Mouse (Mus musculus) stomach, postnatal 0 days (tissue): Measurements from ENCODE around the gene Apoa2. TPM values are rescaled to one million over a fixed set of nuclear protein-coding genes. Genes with fewer than 3 reads are reported as not detected.

Experiments used
- ATAC-seq: fragments of 200-750 bp; cut with Nextera tagmentation; 2 replicates; pipeline ENCODE4 v1.8.0; 2017; ENCODE audit not compliant: low FRiP score, low TSS enrichment
- DNase-seq: peaks from one replicate; pipeline ENCODE4 v3.0.0-alpha.2; 2016; ENCODE audit warnings: low spot score
- H3K27ac ChIP-seq: fragments of 300-500 bp; sonication (generic); replicated peaks from 2 replicates; pipeline ENCODE4 v1.5.1; 2014; ENCODE audit warnings: mild to moderate bottlenecking, control low read depth
- H3K27me3 ChIP-seq: fragments of 300-500 bp; sonication (generic); 2 replicates; pipeline ENCODE4 v1.6.1; 2014; ENCODE audit warnings: low read length; ENCODE audit not compliant: control insufficient read depth, insufficient read depth
- H3K36me3 ChIP-seq: fragments of 300-500 bp; sonication (generic); 2 replicates; pipeline ENCODE4 v1.6.1; 2014; ENCODE audit warnings: low read length, mixed read lengths; ENCODE audit not compliant: control insufficient read depth, insufficient read depth
- H3K4me1 ChIP-seq: fragments of 300-500 bp; sonication (generic); replicated peaks from 2 replicates; pipeline ENCODE4 v1.6.1; 2014; ENCODE audit warnings: antibody characterized with exemption; ENCODE audit not compliant: control insufficient read depth, insufficient read depth
- H3K4me2 ChIP-seq: fragments of 300-500 bp; sonication (generic); replicated peaks from 2 replicates; pipeline ENCODE4 v1.6.1; 2014; ENCODE audit warnings: low read depth, mild to moderate bottlenecking, control low read depth, moderate library complexity
- H3K4me3 ChIP-seq: fragments of 300-500 bp; sonication (generic); 2 replicates; pipeline ENCODE4 v1.5.1; 2014; ENCODE audit warnings: low read depth, low read length, control low read depth
- H3K9ac ChIP-seq: fragments of 300-500 bp; sonication (generic); 2 replicates; pipeline ENCODE4 v1.6.1; 2014; ENCODE audit warnings: mild to moderate bottlenecking, low read length, control low read depth, mixed read lengths
- H3K9me3 ChIP-seq: fragments of 300-500 bp; sonication (generic); 2 replicates; pipeline ENCODE4 v1.6.1; 2016; ENCODE audit warnings: low read length; ENCODE audit not compliant: control insufficient read depth
- CTCF ChIP-seq: IDR thresholded peaks from 2 replicates; pipeline ENCODE4 v1.5.1; 2016; ENCODE audit warnings: antibody characterized with exemption, low read depth, mild to moderate bottlenecking, moderate library complexity
- EP300 ChIP-seq: optimal IDR thresholded peaks from 2 replicates; pipeline ENCODE3; 2016; ENCODE audit warnings: antibody characterized with exemption
- WGBS: fragments of 180-500 bp; shearing (Covaris S2); extraction: QIAGEN DNeasy Blood & Tissue Kit; methylation state at CpG from one replicate; pipeline ENCODE4 v1.1.7; 2014; 5-methylcytosine and 5-hydroxymethylcytosine counted together
- polyA plus RNA-seq: library from polyadenylated mRNA; unstranded; fragments of >200 nt; fragmentation: Nextera tagmentation; extraction: Ambion mirVana; gene quantifications from 2 replicates; pipeline ENCODE4 v1.2.1, GENCODE M21; 2015

The Apoa2 gene
- polyA plus RNA-seq, 1 experiment from 2014 or later, result 26.3 TPM

DNA sequence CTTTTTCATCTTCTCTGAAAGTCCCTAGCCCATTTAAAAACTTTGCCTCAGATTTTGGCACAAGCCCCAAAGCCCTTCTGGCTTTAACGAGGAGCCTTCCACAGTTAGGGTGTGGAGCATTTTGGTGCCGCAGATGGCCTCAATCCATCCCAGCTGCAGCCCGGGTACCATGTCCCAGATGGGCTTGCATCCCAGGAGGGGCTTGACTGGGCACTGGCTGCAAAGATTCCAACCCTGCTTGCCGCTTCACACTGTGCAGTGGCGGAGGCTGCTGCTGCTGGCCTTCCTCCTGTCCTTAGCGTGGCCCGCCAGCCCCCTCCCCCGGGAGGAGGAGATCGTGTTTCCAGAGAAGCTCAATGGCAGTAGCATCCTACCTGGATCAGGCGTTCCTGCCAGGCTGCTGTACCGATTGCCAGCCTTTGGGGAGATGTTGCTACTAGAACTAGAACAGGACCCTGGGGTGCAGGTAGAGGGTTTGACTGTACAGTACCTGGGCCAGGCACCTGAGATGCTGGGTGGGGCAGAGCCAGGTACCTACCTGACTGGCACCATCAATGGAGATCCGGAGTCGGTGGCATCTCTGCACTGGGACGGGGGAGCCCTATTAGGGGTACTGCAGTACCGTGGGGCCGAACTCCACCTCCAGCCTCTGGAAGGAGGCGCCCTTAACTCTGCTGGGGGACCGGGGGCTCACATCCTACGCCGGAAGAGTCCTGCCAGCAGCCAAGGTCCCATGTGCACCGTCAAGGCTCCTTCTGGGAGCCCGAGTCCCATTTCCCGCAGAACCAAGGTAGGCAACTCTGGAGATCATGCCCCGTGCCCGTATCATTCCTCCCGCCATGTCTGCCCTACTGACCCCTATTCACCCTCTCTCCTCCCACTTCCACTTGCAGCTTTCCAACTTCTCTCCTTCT, 26.1 kb downstream of the Apoa2 start, which contains the start of gene Ndufs2:
Gene Ndufs2, minus strand, starts transcription at position 709 of the 914 bp plus-strand sequence.
- no peaks in the 10 kb centered on the region for H3K27me3 ChIP-seq
- H3K4me2 ChIP-seq, result peak within 1 kb of the TSS; percentile 57
- WGBS, result 22% methylated on average over 26 of the region's 26 CpGs
- no peaks in the 10 kb centered on the region for H3K9me3 ChIP-seq
- DNase-seq, result no peak
- H3K4me3 ChIP-seq, result peak within 1 kb of the TSS; percentile 46
- peaks cover 10% of the 10 kb centered on the region for H3K4me1 ChIP-seq
- peak within 1 kb of the TSS; percentile 58 for H3K9ac ChIP-seq
- 0 out of 2 replicates have a peak, but pooled peaks cover 3% of the 10 kb centered on the region for H3K36me3 ChIP-seq
- TF ChIP-seq CTCF (no peak), EP300 (no peak)
- ATAC-seq, result no peak
- H3K27ac ChIP-seq, result peak within 1 kb of the TSS; percentile 88

- Histone ChIP-seq H3K9ac (peak overlapping the region; percentile 58), H3K4me2 (peak overlapping the region; percentile 57), H3K27ac (peak overlapping the region; percentile 88), H3K36me3 (0 out of 2 replicates have a peak, but pooled peaks cover 3% of the 10 kb centered on the region), H3K4me1 (peaks cover 8% of the 10 kb centered on the region), H3K9me3 (no peaks in the 10 kb centered on the region), H3K27me3 (no peaks in the 10 kb centered on the region), H3K4me3 (peak overlapping the region; percentile 46)
- DNase-seq (no peak), ATAC-seq (peak; percentile 4; the same call in 1 of the 2 replicates)
- 13% methylated on average over 13 of the region's 13 CpGs for WGBS
- TF ChIP-seq EP300 (no peak), CTCF (no peak)
Observed at GRCm38 (mm10) chr1:171251594-171252324, 26.9 kb downstream of the Apoa2 start.

- H3K9me3 ChIP-seq, result no peaks in the 10 kb centered on the region
- no peak for DNase-seq
- peak overlapping the region; percentile 58 for H3K9ac ChIP-seq
- H3K4me2 ChIP-seq, result peak overlapping the region; percentile 57
- H3K27ac ChIP-seq, result peak overlapping the region; percentile 88
- peak overlapping the region; percentile 46; the same call in 1 of the 2 replicates for H3K4me3 ChIP-seq
- no peaks in the 10 kb centered on the region for H3K27me3 ChIP-seq
- H3K4me1 ChIP-seq, result peaks cover 8% of the 10 kb centered on the region
- TF ChIP-seq EP300 (no peak), CTCF (no peak)
- 0 out of 2 replicates have a peak, but pooled peaks cover 3% of the 10 kb centered on the region for H3K36me3 ChIP-seq
- no peak for ATAC-seq
- 59% methylated on average over 17 of the region's 17 CpGs for WGBS
Observed at GRCm38 (mm10) chr1:171252415-171252814, 27.6 kb downstream of the Apoa2 start.

DNA sequence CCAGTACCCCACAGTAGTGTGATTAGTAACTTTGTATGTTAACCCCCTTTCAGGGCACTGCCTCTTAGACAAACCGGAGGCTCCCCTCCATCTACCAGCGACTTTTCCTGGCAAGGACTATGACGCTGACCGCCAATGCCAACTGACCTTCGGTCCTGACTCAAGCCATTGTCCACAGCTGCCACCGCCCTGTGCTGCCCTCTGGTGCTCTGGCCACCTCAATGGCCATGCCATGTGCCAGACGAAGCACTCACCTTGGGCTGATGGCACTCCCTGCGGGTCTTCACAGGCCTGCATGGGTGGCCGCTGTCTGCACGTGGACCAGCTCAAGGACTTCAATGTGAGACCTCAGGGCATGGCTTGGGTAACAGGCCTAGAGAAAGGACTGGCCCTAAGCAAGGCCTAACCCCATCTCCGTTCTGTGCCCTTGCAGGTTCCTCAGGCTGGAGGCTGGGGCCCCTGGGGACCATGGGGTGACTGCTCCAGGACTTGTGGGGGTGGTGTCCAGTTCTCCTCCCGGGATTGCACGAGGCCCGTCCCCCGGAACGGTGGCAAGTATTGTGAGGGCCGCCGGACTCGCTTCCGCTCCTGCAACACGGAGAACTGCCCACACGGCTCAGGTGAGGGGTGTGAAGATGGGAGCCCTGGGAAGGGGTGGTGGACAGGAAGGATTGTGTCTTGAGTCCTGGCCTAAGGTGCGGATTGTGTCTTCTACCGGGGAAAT, 31.4 kb downstream of the Apoa2 start:
- Histone ChIP-seq H3K27me3 (no peaks in the 10 kb centered on the region), H3K4me3 (no peak overlapping the region), H3K4me2 (no peak overlapping the region), H3K4me1 (no peaks in the 10 kb centered on the region; the same call in 1 of the 2 replicates), H3K27ac (no peak overlapping the region), H3K9me3 (no peaks in the 10 kb centered on the region), H3K9ac (no peak overlapping the region), H3K36me3 (0 out of 2 replicates have a peak, but pooled peaks cover 3% of the 10 kb centered on the region)
- DNase-seq (no peak), ATAC-seq (no peak)
- WGBS, result 90% methylated on average over 24 of the region's 24 CpGs
- TF ChIP-seq EP300, result no peak
- TF ChIP-seq CTCF, result peak; percentile 30; the same call in 1 of the 2 replicates

DNA sequence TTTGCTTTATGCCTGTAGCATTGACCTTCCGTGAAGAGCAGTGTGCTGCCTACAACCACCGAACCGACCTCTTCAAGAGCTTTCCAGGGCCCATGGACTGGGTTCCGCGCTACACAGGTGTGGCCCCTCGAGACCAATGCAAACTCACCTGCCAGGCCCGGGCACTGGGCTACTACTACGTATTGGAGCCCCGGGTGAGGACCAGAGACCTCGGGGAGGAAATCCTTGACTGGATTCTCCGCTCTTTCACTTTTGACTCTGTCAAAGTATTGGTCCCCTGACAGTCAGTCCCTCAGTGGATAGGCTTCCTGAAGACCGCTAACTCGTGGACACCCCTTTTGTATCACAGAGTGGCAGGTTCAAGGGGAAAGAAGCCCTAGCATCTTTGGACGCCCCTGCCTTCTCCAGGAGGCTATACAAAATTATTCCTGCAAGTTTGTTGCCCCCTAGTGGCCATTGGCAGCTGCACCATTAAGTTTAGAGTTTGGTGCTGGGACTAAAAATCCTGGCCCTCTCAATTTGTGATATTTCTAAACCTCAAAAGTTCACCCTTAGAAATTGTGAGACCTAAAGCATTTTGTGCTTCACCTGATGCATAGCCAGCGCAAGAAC, 32.2 kb downstream of the Apoa2 start:
- 66% methylated on average over 15 of the region's 15 CpGs for WGBS
- no peak for TF ChIP-seq EP300
- TF ChIP-seq CTCF, result peak; percentile 86
- DNase-seq (peak; percentile 58), ATAC-seq (no peak; the same call in 1 of the 2 replicates)
- H3K27me3 ChIP-seq, result no peaks in the 10 kb centered on the region
- H3K36me3 ChIP-seq, result 0 out of 2 replicates have a peak, but pooled peaks cover 3% of the 10 kb centered on the region
- no peak overlapping the region for H3K4me3 ChIP-seq
- H3K4me2 ChIP-seq, result no peak overlapping the region
- H3K4me1 ChIP-seq, result no peaks in the 10 kb centered on the region; the same call in 1 of the 2 replicates
- H3K27ac ChIP-seq, result no peak overlapping the region
- no peak overlapping the region for H3K9ac ChIP-seq
- H3K9me3 ChIP-seq, result no peaks in the 10 kb centered on the region
